Mouse (Mus musculus) liver, adult 2 months (tissue): ENCODE measurements around the gene Zfp36l1.

Experiments
- CTCF ChIP-seq: fragments of 200-500 bp; IDR thresholded peaks from 2 replicates; pipeline ENCODE4 v1.5.1; 2011; ENCODE audit warnings: low read depth, low read length, control low read depth
- POLR2A ChIP-seq: fragments of 200-500 bp; IDR thresholded peaks from 2 replicates; pipeline ENCODE4 v1.6.1; 2011; ENCODE audit warnings: low read length, control low read depth; ENCODE audit not compliant: insufficient read depth; ENCODE audit errors: extremely low read depth

GRCm38 (mm10) chr12:80123227-80123803 is 10.5 kb upstream of the Zfp36l1 start:
- no peak for TF ChIP-seq CTCF
- TF ChIP-seq POLR2A = no peak
